Mouse (Mus musculus) v-Abl transformed pro-B cells (cell line): Measurements from ENCODE around the gene Syncrip.

Experiments
- in situ Hi-C, 2 experiments: fragments of 400-800 bp; cut with MboI; formaldehyde crosslinking; loops; one replicate each; pipeline ENCODE4 v1.15.1; 2025; ENCODE audit not compliant: unreplicated experiment in 2 of 2

The Syncrip gene

GRCm38 (mm10) chr9:88398461-88398860, 83.9 kb downstream of the Syncrip start:
- in situ Hi-C loops: loop anchor here (5.0 kb wide), 1 partner anchor 156 kb away; no protein-coding TSS in a partner anchor
